Mouse (Mus musculus) forebrain, embryonic 13.5 days (tissue): ENCODE data around the gene Calcrl. TPM values are rescaled to one million over a fixed set of nuclear protein-coding genes. Genes with fewer than 3 reads are reported as not detected.

Experiments used
- ATAC-seq: fragments of 200-750 bp; cut with Nextera tagmentation; 2 replicates; pipeline ENCODE4 v1.8.0; 2017
- H3K27ac ChIP-seq: fragments of 300-500 bp; sonication (generic); 2 replicates; pipeline ENCODE4 v1.5.1; 2015; ENCODE audit warnings: inconsistent platforms, mild to moderate bottlenecking, moderate library complexity
- H3K27me3 ChIP-seq: fragments of 300-500 bp; sonication (generic); 2 replicates; pipeline ENCODE4 v1.6.1; 2015; ENCODE audit warnings: mild to moderate bottlenecking, inconsistent platforms
- H3K36me3 ChIP-seq: fragments of 300-500 bp; sonication (generic); 2 replicates; pipeline ENCODE4 v1.6.1; 2015; ENCODE audit warnings: mild to moderate bottlenecking, inconsistent platforms; ENCODE audit not compliant: poor library complexity, severe bottlenecking
- H3K4me1 ChIP-seq: fragments of 300-500 bp; sonication (generic); 2 replicates; pipeline ENCODE4 v1.6.1; 2015; ENCODE audit warnings: inconsistent platforms
- H3K4me2 ChIP-seq: fragments of 300-500 bp; sonication (generic); 2 replicates; pipeline ENCODE4 v1.6.1; 2015; ENCODE audit warnings: inconsistent platforms, mild to moderate bottlenecking, moderate library complexity
- H3K4me3 ChIP-seq: fragments of 300-500 bp; sonication (generic); 2 replicates; pipeline ENCODE4 v1.5.1; 2015; ENCODE audit warnings: mild to moderate bottlenecking, inconsistent platforms
- H3K9ac ChIP-seq: fragments of 300-500 bp; sonication (generic); 2 replicates; pipeline ENCODE4 v1.6.1; 2015; ENCODE audit warnings: mild to moderate bottlenecking, inconsistent platforms
- H3K9me3 ChIP-seq: fragments of 300-500 bp; sonication (generic); replicated peaks from 2 replicates; pipeline ENCODE4 v1.6.1; 2016; ENCODE audit warnings: inconsistent platforms
- WGBS: fragments of 180-500 bp; shearing (Covaris S2); methylation state at CpG from one replicate; pipeline ENCODE4 v1.1.7; 2015; 5-methylcytosine and 5-hydroxymethylcytosine counted together
- polyA plus RNA-seq: library from polyadenylated mRNA; unstranded; fragments of >200 nt; fragmentation: Nextera tagmentation; extraction: Ambion mirVana; gene quantifications from 2 replicates; pipeline ENCODE4 v1.2.1, GENCODE M21; 2015

Calcrl gene
- polyA plus RNA-seq, 1 experiment from 2014 or later = 5.7 TPM

DNA sequence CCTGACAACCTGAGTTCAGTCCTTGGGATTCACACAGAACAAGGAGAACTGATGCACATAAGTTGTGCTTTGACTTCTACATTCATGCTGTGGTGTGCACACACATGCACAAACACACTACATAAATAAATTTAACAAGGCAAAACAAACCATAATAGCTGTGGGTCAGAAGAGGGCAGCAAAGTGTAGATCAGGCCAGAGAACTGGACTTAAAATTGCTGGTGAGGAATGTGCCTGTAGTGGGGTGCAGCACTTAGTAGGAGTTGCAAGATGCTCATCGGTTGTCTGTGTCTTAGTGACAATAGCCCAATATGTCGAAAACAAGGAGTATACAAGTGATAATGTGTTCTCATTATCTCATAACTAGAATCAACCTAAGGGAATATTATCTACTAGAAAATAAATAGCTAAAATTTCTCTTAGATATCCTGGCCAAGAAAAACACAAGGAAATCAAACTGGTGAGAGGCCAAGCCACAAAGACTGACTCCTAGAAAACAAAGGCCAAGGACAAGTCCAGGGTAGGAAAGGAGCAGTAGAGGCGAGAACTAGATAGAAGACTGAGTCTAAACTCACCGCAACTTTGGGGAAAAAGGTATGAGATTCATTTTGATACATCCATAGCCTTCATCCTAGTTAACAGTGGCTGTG lies 132.7 kb downstream of the Calcrl start:
- Histone ChIP-seq H3K27me3 (no peaks in the 10 kb centered on the region), H3K4me2 (no peak overlapping the region), H3K4me3 (no peak overlapping the region), H3K4me1 (0 out of 2 replicates have a peak, but pooled peaks cover 2% of the 10 kb centered on the region), H3K27ac (no peak overlapping the region), H3K36me3 (no peaks in the 10 kb centered on the region), H3K9me3 (no peaks in the 10 kb centered on the region), H3K9ac (no peak overlapping the region)
- no peak for ATAC-seq
- 95% methylated on average over 4 of the region's 4 CpGs for WGBS

GRCm38 (mm10) chr2:84288940-84289557 lies 136.2 kb downstream of the Calcrl start:
- H3K36me3 ChIP-seq = no peaks in the 10 kb centered on the region
- no peak overlapping the region for H3K4me2 ChIP-seq
- H3K9me3 ChIP-seq = no peaks in the 10 kb centered on the region
- 43% methylated on average over 7 of the region's 7 CpGs for WGBS
- no peak overlapping the region for H3K4me3 ChIP-seq
- H3K27me3 ChIP-seq = no peaks in the 10 kb centered on the region
- H3K27ac ChIP-seq = no peak overlapping the region
- no peak for ATAC-seq
- no peaks in the 10 kb centered on the region for H3K4me1 ChIP-seq
- H3K9ac ChIP-seq = no peak overlapping the region

Other genes with a start within 250 kb of the Calcrl start
- 8.5 and 9.7 TPM in 2 replicates for gene Tfpi, start 51.4 kb upstream of the Calcrl start, polyA plus RNA-seq
- 31.6 and 32.8 TPM in 2 replicates for gene Ctnnd1, start 225.4 kb upstream of the Calcrl start, polyA plus RNA-seq
- 0.25 and 0.31 TPM in 2 replicates for gene Btbd18, start 233.7 kb upstream of the Calcrl start, polyA plus RNA-seq
- gene Selenoh, start 245.4 kb upstream of the Calcrl start, polyA plus RNA-seq = 418 and 438 TPM in 2 replicates